16 mouse cellular contexts compared by ENCODE assay signal in genomic region chr17:5108022-5108421, GRCm38 (mm10).
DNase-seq lines count a peak whose midpoint lies in the region; ATAC-seq lines count a peak whose summit lies in the region.
"Had no signal": no experiment of that assay in that cellular context is flagged by ENCODE, and none has a peak within 500 bp of the region (broad histone marks: within the 10 kb centered on the region; RNA-seq: fewer than 3 reads in every experiment).

No protein-coding gene starts in this region.

- H3K36me3 ChIP-seq in kidney, embryonic 16.5 days (ENCODE audit: insufficient read depth, low read length): 0 out of 2 replicates have a peak, but pooled peaks cover 6% of the 10 kb centered on the region
- H3K36me3 ChIP-seq in liver, embryonic 13.5 days: no peaks in the 10 kb centered on the region
- H3K36me3 ChIP-seq: neural tube, embryonic 13.5 days had no signal

- intact Hi-C loops in left cerebral cortex, postnatal 14 days (cut with DNase I): no loop called here

- H3K27ac ChIP-seq in kidney, embryonic 16.5 days (ENCODE audit: low read length): 0 out of 2 replicates have a peak overlapping the region, but pooled peaks have one; percentile 18
- H3K27ac ChIP-seq in liver, embryonic 13.5 days: peak overlapping the region; percentile 76
- H3K27ac ChIP-seq: embryonic facial prominence, embryonic 12.5 days; limb, embryonic 10.5 days had no signal

- no peak overlapping the region for H3K4me3 ChIP-seq in kidney, embryonic 16.5 days (ENCODE audit: low read length)
- H3K4me3 ChIP-seq in liver, embryonic 13.5 days (replicated peaks): no peak overlapping the region
- H3K4me3 ChIP-seq: embryonic facial prominence, embryonic 12.5 days; limb, embryonic 10.5 days; neural tube, embryonic 13.5 days had no signal

- H3K9me3 ChIP-seq in kidney, embryonic 16.5 days (ENCODE audit: low read length): no peaks in the 10 kb centered on the region
- H3K9me3 ChIP-seq in liver, embryonic 13.5 days (replicated peaks): no peaks in the 10 kb centered on the region
- H3K9me3 ChIP-seq: embryonic facial prominence, embryonic 12.5 days; limb, embryonic 10.5 days; neural tube, embryonic 13.5 days had no signal

- no peak for ATAC-seq in kidney, embryonic 16.5 days (ENCODE audit: low FRiP score, low TSS enrichment)
- ATAC-seq in liver, embryonic 13.5 days (ENCODE audit: low read depth): no peak
- ATAC-seq: forebrain, postnatal 0 days had no signal

- WGBS in kidney, embryonic 16.5 days: 45% methylated on average over 1 of the region's 1 CpGs
- 51% methylated on average over 1 of the region's 1 CpGs for WGBS in liver, embryonic 13.5 days (ENCODE audit: insufficient replicate concordance)

- H3K4me1 ChIP-seq in kidney, embryonic 16.5 days (ENCODE audit: insufficient read depth, low read length): peaks cover 44% of the 10 kb centered on the region
- peaks cover 89% of the 10 kb centered on the region for H3K4me1 ChIP-seq in liver, embryonic 13.5 days (replicated peaks)

- H3K9ac ChIP-seq in kidney, embryonic 16.5 days (replicated peaks; ENCODE audit: low read length): no peak overlapping the region
- peak overlapping the region; percentile 8; the same call in 1 of the 2 replicates for H3K9ac ChIP-seq in liver, embryonic 13.5 days
- H3K9ac ChIP-seq: embryonic facial prominence, embryonic 12.5 days; forebrain, postnatal 0 days; neural tube, embryonic 13.5 days had no signal

- H3K4me2 ChIP-seq in kidney, embryonic 16.5 days (replicated peaks; ENCODE audit: low read depth, low read length): no peak overlapping the region
- 0 out of 2 replicates have a peak overlapping the region, but pooled peaks have one; percentile 6 for H3K4me2 ChIP-seq in liver, embryonic 13.5 days
- H3K4me2 ChIP-seq: embryonic facial prominence, embryonic 12.5 days; neural tube, embryonic 13.5 days had no signal

- DNase-seq in kidney, adult 8-10 months: no peak
- peak; percentile 36 for DNase-seq in 3134 (ENCODE audit: extremely low read depth, insufficient read length, low spot score)
- DNase-seq in 3T3-L1 (ENCODE audit: low read depth, low spot score): peak; percentile 44
- no peak for DNase-seq in liver, embryonic 13.5 days
- no peak for DNase-seq in cerebellum, postnatal 14 days
- DNase-seq in left cerebral cortex, postnatal 14 days (ENCODE audit: low spot score in 2 of 2): no peak
- DNase-seq: adrenal gland, postnatal 10 days; cerebellum, adult 18-20 months; forebrain, postnatal 0 days; kidney, adult 18-20 months; kidney, postnatal 4 days; thymus, postnatal 36 days had no signal

- no peaks in the 10 kb centered on the region for H3K27me3 ChIP-seq in kidney, embryonic 16.5 days (ENCODE audit: insufficient read depth, low read length)
- H3K27me3 ChIP-seq in liver, embryonic 13.5 days: no peaks in the 10 kb centered on the region
- H3K27me3 ChIP-seq: embryonic facial prominence, embryonic 12.5 days; neural tube, embryonic 13.5 days had no signal

Comparison
In these comparisons a context has a peak if more than half of its experiments do, and no peak if none do; other contexts are left out.
1. DNase-seq: peak in 3134 (single experiment) and 3T3-L1 (single experiment); none in kidney, adult 8-10 months (0 of 2), liver, embryonic 13.5 days (single experiment), cerebellum, postnatal 14 days (0 of 2) and left cerebral cortex, postnatal 14 days (0 of 2).